Mouse (Mus musculus) liver, embryonic 14.5 days (tissue): ENCODE measurements around the gene Rag2. TPM values are rescaled to one million over a fixed set of nuclear protein-coding genes. Genes with fewer than 3 reads are reported as not detected.

Experiments used
- ATAC-seq: fragments of 200-750 bp; cut with Nextera tagmentation; 2 replicates; pipeline ENCODE4 v1.8.0; 2017; ENCODE audit warnings: moderate number of reproducible peaks, mild to moderate bottlenecking, moderate library complexity; ENCODE audit not compliant: insufficient read depth
- DNase-seq, 3 experiments: peaks; one replicate each; pipeline ENCODE4 v3.0.0-alpha.2; 2012 to 2013; ENCODE audit warnings: low read depth in 3 of 3, low spot score in 3 of 3
- H3K27ac ChIP-seq: fragments of 300-500 bp; sonication (generic); 2 replicates; pipeline ENCODE4 v1.5.1; 2014; ENCODE audit warnings: moderate library complexity, mild to moderate bottlenecking, control low read depth, inconsistent platforms
- H3K27me3 ChIP-seq: fragments of 300-500 bp; sonication (generic); 2 replicates; pipeline ENCODE4 v1.6.1; 2014; ENCODE audit warnings: mild to moderate bottlenecking, low read length, moderate library complexity; ENCODE audit not compliant: control insufficient read depth, insufficient read depth
- H3K36me3 ChIP-seq: fragments of 300-500 bp; sonication (generic); replicated peaks from 2 replicates; pipeline ENCODE4 v1.6.1; 2014; ENCODE audit warnings: low read depth; ENCODE audit not compliant: control insufficient read depth, insufficient read depth
- H3K4me1 ChIP-seq, 2 experiments: fragments of 200-500 bp in 1 of 2; fragments of 300-500 bp in 1 of 2; sonication (generic) in 1 of 2; replicated peaks; 2 replicates each; pipeline ENCODE4 v1.6.1; 2012 to 2014; ENCODE audit warnings: antibody characterized with exemption in 1 of 2, inconsistent platforms in 1 of 2, low read length in 1 of 2; ENCODE audit not compliant: control insufficient read depth in 2 of 2, insufficient read depth in 2 of 2
- H3K4me2 ChIP-seq: fragments of 300-500 bp; sonication (generic); 2 replicates; pipeline ENCODE4 v1.6.1; 2014; ENCODE audit warnings: low read depth, mild to moderate bottlenecking, control low read depth, moderate library complexity
- H3K4me3 ChIP-seq, 2 experiments: fragments of 200-500 bp in 1 of 2; fragments of 300-500 bp in 1 of 2; sonication (generic) in 1 of 2; 2 replicates each; pipeline ENCODE4 v1.5.1; 2012 to 2014; ENCODE audit warnings: low read depth in 2 of 2, low read length in 2 of 2, mild to moderate bottlenecking in 2 of 2, control low read depth in 1 of 2, inconsistent platforms in 1 of 2, moderate library complexity in 1 of 2; ENCODE audit not compliant: insufficient read depth in 1 of 2
- H3K9ac ChIP-seq: fragments of 300-500 bp; sonication (generic); replicated peaks from 2 replicates; pipeline ENCODE4 v1.6.1; 2014; ENCODE audit warnings: mild to moderate bottlenecking, control low read depth, moderate library complexity
- H3K9me3 ChIP-seq: fragments of 300-500 bp; sonication (generic); 2 replicates; pipeline ENCODE4 v1.6.1; 2016; ENCODE audit warnings: low read length, mixed read lengths; ENCODE audit not compliant: control insufficient read depth
- CTCF ChIP-seq: IDR thresholded peaks from 2 replicates; pipeline ENCODE4 v1.5.1; 2016; ENCODE audit warnings: antibody characterized with exemption, low read depth, control low read depth
- EP300 ChIP-seq: IDR thresholded peaks from 2 replicates; pipeline ENCODE4 v1.6.1; 2016; ENCODE audit warnings: antibody characterized with exemption, low read depth
- WGBS: fragments of 180-500 bp; shearing (Covaris S2); extraction: QIAGEN DNeasy Blood & Tissue Kit; methylation state at CpG from one replicate; pipeline ENCODE4 v1.1.7; 2014; ENCODE audit not compliant: insufficient replicate concordance; 5-methylcytosine and 5-hydroxymethylcytosine counted together
- polyA plus RNA-seq, 2 experiments: library from polyadenylated mRNA; depleted of rRNA in 1 of 2; stranded (reverse) in 1 of 2; unstranded in 1 of 2; fragments of >200 nt; fragmentation: Nextera tagmentation in 1 of 2; extraction: Ambion mirVana in 1 of 2; gene quantifications; 2 replicates each; pipeline versions ENCODE4 v1.2.1 to v1.2.3; 2012 to 2014

Gene Rag2
- polyA plus RNA-seq, 2 experiments: 0.11 to 0.20 TPM

DNA sequence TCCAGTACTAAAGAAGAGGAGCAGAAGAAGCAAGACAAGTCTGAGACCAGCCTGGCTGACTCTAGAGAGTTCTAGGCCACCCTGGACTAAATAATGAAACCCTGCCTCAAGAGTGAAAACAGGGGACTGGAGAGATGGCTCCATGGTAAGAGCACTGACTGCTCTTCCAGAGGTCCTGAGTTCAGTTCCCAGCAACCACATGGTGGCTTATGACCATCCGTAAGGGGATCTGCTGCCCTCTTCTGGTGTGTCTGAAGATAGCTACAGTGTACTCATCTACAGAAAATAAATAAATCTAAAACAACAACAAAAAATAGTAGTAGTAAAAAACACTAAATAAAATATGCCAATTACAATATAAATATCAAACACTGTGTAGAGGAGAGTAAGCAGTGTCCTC is 21.3 kb downstream of the Rag2 start:
- TF ChIP-seq CTCF (no peak), EP300 (no peak)
- no peaks in the 10 kb centered on the region for H3K36me3 ChIP-seq

GRCm38 (mm10) chr2:101648361-101648760 is 23.8 kb downstream of the Rag2 start:
- H3K9me3 ChIP-seq: no peaks in the 10 kb centered on the region
- ATAC-seq (no peak), DNase-seq (no peak)
- no peak for TF ChIP-seq EP300
- no peak for TF ChIP-seq CTCF
- no peaks in the 10 kb centered on the region for H3K36me3 ChIP-seq
- 54% methylated on average over 2 of the region's 2 CpGs for WGBS
- H3K4me1 ChIP-seq: peaks cover 0 to 2% of the 10 kb centered on the region in 2 experiments; a peak in 1 of 4 replicates
- no peak overlapping the region for H3K4me3 ChIP-seq
- no peak overlapping the region for H3K4me2 ChIP-seq
- no peak overlapping the region for H3K9ac ChIP-seq
- no peaks in the 10 kb centered on the region for H3K27me3 ChIP-seq
- no peak overlapping the region for H3K27ac ChIP-seq

More for the DNA sequence above, 21.3 kb downstream of the Rag2 start:
- Histone ChIP-seq H3K4me1 (0 out of 4 replicates have a peak, but pooled peaks cover 0 to 2% of the 10 kb centered on the region in 2 experiments), H3K4me2 (no peak overlapping the region), H3K9ac (no peak overlapping the region), H3K9me3 (no peaks in the 10 kb centered on the region), H3K27me3 (no peaks in the 10 kb centered on the region), H3K27ac (no peak overlapping the region), H3K4me3 (no peak overlapping the region)
- no peak for DNase-seq
- WGBS: 69% methylated on average over 1 of the region's 1 CpGs
- no peak for ATAC-seq

- H3K9me3 ChIP-seq: no peaks in the 10 kb centered on the region
- DNase-seq: no peak
- TF ChIP-seq CTCF (no peak), EP300 (no peak)
- no peak within 1 kb of the TSS for H3K4me3 ChIP-seq
- no peak within 1 kb of the TSS for H3K4me2 ChIP-seq
- 27% methylated on average over 8 of the region's 8 CpGs for WGBS
- no peaks in the 10 kb centered on the region for H3K36me3 ChIP-seq
- peaks cover 0 to 2% of the 10 kb centered on the region in 2 experiments; a peak in 1 of 4 replicates for H3K4me1 ChIP-seq
- no peak for ATAC-seq
- no peak within 1 kb of the TSS for H3K27ac ChIP-seq
- H3K9ac ChIP-seq: no peak within 1 kb of the TSS
- H3K27me3 ChIP-seq: no peaks in the 10 kb centered on the region
Observed at GRCm38 (mm10) chr2:101649114-101649671, 24.7 kb downstream of the Rag2 start, which contains the start of the genes Rag1 and B230118H07Rik. TSS of gene Rag1 (minus strand) at chr2:101649501. TSS of gene B230118H07Rik (minus strand) at chr2:101649532.

DNA sequence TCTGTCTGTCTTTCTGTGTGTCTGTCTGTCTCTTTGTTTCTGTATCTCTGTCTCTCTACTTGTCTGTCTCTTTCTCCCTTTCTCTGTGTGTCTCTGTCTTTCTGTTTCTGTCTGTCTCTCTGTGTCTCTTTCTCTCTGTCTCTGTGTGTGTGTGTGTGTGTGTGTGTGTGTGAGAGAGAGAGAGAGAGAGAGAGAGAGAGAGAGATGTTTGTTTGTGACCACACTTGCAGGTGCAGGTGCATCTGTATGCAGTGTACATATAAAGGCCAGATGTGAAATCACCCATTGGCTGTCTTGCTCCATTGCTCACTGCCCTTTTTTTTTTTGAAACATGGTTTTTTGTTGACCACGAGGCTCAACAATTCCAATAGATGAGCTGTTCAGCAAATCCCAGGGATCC is 25.9 kb downstream of the Rag2 start:
- no peaks in the 10 kb centered on the region for H3K27me3 ChIP-seq
- TF ChIP-seq EP300 (no peak), CTCF (no peak)
- DNase-seq: no peak
- no peak for ATAC-seq
- no peaks in the 10 kb centered on the region for H3K36me3 ChIP-seq
- no peak overlapping the region for H3K4me3 ChIP-seq
- no peak overlapping the region for H3K9ac ChIP-seq
- WGBS: 23% methylated on average over 1 of the region's 1 CpGs
- peaks cover 0 to 2% of the 10 kb centered on the region in 2 experiments; a peak in 1 of 4 replicates for H3K4me1 ChIP-seq
- H3K27ac ChIP-seq: no peak overlapping the region
- H3K4me2 ChIP-seq: no peak overlapping the region
- no peaks in the 10 kb centered on the region for H3K9me3 ChIP-seq

- H3K9me3 ChIP-seq: no peaks in the 10 kb centered on the region
- H3K4me1 ChIP-seq: peaks cover 0 to 2% of the 10 kb centered on the region in 2 experiments; a peak in 1 of 4 replicates
- no peak overlapping the region for H3K9ac ChIP-seq
- no peaks in the 10 kb centered on the region for H3K36me3 ChIP-seq
- ATAC-seq (no peak), DNase-seq (no peak)
- WGBS: 29% methylated on average over 14 of the region's 14 CpGs
- TF ChIP-seq EP300 (0 out of 2 replicates have a peak, but pooled peaks have one; percentile 12), CTCF (no peak)
- H3K4me3 ChIP-seq: no peak overlapping the region
- H3K27me3 ChIP-seq: no peaks in the 10 kb centered on the region
- no peak overlapping the region for H3K27ac ChIP-seq
- H3K4me2 ChIP-seq: peak overlapping the region; percentile 49
Observed at GRCm38 (mm10) chr2:101652204-101652920, 27.8 kb downstream of the Rag2 start.
